Mouse (Mus musculus) frontal cortex, postnatal 10 days (tissue): Measurements from ENCODE around the gene Erich3.

Experiments
- DNase-seq, 2 experiments: peaks; one replicate each; pipeline ENCODE4 v3.0.0; 2022; ENCODE audit warnings: low spot score in 2 of 2, mixed read lengths in 1 of 2

Gene Erich3

GRCm38 (mm10) chr3:154673326-154673725 is 9.7 kb downstream of the Erich3 start:
- DNase-seq, result no peak

DNA sequence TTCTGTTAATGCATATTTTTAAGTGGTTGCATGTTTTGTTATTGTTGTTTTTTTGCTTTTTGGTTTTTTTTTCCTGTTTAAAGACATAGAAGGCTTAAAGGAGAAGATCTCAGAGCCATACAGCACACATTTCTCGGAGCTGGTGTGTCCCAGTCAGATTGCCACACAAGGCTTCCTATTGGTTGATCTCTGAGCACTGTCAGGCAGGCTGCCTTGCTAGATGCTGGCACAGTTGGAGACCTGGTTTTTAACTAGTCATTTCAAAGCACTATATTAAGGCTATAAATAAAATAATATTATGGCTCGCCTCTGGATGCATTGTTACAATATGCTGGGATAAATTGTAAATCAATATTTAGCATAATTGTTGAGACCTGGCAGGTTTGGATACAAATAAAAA is 18.9 kb downstream of the Erich3 start:
- no peak for DNase-seq

DNA sequence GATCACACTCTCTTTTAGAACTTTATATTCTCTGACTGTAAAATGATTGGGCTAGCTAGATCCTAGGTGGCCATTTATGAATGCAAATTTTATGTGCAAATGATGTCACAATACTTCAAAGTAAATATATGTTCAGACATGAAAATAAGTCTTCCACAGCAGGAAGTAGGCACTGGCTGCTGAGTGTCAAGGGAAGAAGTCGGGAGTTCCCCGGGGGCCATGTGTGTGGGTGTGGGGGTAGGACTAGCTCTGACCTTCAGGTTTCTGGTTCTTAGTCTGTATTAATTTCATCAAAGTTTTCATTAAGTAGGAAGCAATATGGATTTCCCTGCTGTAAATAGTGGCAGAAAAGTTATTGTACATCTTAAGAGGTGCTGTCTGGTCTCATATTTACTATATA is 20.0 kb downstream of the Erich3 start:
- DNase-seq, result no peak

DNA sequence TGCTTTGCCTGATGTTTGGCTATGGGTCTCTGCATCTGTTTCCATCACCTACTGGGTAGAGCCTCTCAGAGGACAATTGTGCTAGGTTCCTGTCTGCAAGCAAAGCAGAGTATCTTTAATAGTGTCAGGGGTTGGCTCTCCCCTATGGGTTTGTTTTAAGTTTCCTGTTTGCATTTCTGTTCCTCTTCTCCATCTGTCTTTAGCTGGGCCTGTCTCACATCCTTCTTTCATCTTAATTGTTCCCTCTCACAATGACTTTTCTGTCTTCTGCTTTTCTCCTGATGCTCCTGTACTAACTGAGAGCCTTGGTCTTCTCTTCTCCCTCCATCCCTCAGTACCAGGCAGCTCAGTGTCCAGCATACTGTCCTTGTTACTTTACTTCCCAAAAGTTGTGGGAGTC is 26.6 kb downstream of the Erich3 start:
- DNase-seq, result no peak

DNA sequence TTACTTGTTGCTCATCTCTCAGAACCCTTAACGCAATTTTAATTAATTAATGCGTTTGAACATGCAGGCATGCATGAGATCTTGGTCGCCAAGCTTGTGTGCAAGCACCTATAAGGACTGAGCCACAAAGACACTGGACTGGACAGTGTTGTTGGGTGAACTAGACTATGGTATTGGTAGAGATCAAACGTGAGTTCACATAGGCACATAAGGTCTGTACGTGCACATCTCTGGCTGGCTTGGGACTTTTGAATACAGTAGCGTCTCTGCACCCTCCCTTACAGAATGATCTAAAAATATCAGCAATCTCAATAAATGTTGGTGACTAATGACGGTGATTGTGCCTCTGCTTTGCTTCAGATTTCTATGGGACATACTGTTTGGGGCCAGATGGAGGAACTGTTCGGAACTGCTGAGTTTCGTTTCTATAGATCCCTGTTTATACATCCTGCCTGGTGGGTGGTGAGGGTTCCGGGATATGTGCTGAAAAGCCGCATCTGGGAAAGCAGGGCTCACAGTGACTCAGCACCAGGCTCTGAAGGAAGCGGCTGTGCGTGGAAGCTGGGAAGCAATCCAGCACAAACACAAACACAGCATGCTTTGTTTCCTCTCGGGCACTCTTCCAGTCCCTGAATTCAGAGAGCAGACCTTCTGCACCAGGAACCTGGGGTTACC is 28.4 kb downstream of the Erich3 start:
- peak; percentile 78 to 84 for DNase-seq

DNA sequence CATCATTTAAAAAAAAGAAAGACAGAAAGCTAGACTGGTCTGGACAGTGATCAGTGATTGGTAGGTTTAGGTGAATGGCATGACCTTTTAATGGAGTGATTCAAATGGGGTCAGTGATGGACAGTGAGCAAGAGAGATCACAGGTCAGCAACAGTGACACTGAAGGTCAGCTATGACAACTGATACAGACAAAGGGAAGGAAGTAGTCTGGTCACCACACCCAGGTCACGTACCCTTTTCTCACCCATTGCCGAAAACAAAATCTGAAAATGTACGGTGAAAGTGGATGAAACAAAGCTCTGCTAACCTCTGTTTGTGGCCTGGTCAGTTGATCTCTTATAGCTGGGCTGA is 28.9 kb downstream of the Erich3 start:
- no peak for DNase-seq

GRCm38 (mm10) chr3:154693902-154694301 is 30.2 kb downstream of the Erich3 start:
- no peak for DNase-seq

- no peak for DNase-seq
Measured at GRCm38 (mm10) chr3:154696611-154697010, 33.0 kb downstream of the Erich3 start.

GRCm38 (mm10) chr3:154698907-154699306 is 35.2 kb downstream of the Erich3 start:
- DNase-seq, result no peak

DNA sequence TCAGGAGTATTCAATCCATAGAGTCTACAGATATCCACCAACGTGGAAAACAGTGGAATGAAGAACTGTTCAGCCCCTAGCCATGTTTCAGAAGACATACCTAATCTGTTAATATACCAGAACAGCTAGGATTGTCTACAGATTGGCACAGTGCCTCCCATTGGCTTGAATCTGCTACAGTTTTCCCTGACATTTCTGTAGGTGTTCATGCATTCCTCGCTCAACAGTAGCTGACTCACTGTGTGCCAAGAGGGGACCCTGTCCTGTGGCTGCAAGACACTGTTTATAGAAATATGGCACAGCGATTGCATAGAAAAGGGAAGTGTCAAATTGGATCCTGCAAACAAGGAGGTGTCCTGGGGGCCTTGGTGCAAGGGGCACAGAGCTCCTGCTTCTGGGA is 36.6 kb downstream of the Erich3 start:
- DNase-seq, result no peak

GRCm38 (mm10) chr3:154700735-154701134 is 37.1 kb downstream of the Erich3 start:
- DNase-seq, result no peak

DNA sequence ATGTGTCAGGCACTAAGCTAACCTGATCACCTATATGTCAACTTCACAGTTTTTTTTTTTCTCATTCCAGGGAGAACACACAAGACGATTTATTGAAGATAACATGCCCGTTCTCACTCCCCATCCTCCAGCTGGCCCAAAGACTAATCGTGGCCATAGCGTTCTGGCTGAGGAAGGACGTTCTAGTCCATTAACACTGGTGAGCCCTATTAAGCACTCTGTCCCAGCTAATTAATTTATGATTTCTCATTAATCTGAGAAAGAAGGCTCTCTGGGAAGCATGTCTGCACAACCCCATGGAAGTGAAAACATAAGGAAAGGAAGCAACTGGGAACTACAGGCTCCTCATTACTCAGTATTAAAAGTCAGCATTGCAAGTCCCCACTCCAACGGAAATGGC is 41.1 kb downstream of the Erich3 start:
- DNase-seq, result no peak

- no peak for DNase-seq
Measured at GRCm38 (mm10) chr3:154708150-154708549, 44.5 kb downstream of the Erich3 start.

- DNase-seq, result no peak
Measured at GRCm38 (mm10) chr3:154723198-154723597, 59.5 kb downstream of the Erich3 start.

GRCm38 (mm10) chr3:154731431-154731830 is 67.8 kb downstream of the Erich3 start:
- DNase-seq, result no peak

DNA sequence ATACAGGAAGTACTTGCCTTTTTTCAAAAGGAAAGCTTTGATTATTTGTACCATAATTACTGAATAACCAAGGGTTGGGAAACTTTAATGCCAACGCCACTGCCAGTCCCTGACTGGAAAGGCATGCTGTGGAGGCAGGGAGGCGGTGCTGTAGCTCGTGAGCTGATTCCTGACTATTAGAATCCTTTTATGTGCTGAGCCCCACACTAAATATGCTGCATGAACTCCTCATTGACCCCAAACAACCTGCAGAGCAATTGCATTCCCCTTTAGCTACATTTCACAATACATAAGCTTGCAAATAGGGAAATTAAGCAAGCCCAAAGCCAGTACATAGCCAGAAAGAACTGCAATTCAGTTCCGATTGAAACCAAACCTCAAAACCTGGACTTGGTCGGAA is 77.8 kb downstream of the Erich3 start:
- DNase-seq, result no peak

DNA sequence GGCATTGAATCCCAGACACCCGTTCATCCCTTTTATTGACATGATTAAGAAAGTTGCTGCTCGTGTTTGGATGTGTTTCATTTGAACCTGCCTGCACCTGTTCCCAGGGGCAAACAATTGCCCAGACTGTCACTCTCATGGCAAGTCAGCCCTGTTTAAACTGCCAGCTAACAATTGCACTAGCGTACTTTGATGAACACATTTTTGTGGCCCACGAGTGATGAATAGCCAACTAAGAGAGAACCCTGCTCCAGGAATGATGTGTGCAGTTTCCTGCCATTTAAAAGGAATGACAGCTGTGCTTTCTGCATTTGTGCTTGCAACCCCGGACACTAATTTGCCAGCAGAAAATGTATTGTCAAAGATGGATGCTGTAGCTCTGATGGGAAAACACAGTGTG is 79.3 kb downstream of the Erich3 start:
- no peak for DNase-seq

- DNase-seq, result no peak
Measured at GRCm38 (mm10) chr3:154744317-154744716, 80.7 kb downstream of the Erich3 start.

DNA sequence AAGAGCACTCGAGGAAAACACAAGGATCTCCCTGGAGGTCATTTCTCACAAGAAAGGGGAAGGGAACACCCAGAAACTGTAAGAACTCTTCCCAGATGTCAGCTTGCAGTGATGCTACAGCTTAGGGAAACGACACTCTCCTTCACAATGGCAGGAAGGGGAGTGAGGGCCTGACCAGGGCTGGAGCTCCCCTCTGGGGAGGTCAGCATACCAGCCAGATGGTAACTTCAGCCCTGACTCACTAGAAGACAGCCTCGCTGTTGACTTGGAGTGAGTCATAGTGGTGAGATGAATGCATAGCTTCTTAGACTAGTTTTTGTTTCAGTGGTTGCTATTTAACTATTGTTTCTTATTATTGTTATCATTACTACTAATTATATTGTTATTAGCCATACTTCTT is 90.8 kb downstream of the Erich3 start:
- DNase-seq, result no peak

GRCm38 (mm10) chr3:154755225-154755624 is 91.6 kb downstream of the Erich3 start:
- no peak for DNase-seq

DNA sequence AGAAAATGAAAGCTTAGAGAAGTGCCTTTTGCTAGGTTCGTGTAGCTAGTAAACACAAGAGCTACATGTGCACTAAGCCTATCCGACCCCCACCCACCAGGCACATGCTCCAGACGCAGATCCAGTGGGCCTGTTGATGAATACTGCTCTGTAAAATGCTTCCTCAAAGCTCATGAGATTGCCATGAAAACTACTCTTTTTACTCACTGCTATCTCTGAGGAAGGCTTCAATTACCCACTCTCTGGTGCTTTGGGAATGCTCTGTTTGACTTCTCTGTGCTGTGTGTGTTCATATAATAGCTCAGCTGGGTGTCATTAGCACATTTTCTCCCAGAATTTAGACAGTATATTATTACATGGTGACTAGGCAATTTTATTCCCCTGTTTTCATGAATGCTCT is 94.4 kb downstream of the Erich3 start:
- DNase-seq, result no peak

DNA sequence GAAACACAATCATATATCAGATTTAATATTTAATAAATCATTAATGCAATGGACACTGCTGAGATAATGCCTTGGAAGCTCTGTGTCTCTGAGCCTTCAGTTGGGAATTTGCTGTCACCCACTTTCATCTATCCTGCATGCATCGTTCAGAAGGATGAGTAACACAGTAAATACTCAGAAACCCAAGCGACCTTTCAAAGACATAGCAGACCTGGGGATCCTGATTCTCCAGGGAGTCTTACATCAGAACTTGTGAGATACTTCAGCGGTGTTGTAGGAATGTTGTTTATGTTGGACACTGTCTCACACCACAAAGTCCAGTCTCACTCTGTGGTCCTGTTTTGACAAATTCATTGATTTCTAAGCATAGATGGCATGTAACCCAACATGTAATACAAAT is 97.4 kb downstream of the Erich3 start:
- DNase-seq, result no peak

DNA sequence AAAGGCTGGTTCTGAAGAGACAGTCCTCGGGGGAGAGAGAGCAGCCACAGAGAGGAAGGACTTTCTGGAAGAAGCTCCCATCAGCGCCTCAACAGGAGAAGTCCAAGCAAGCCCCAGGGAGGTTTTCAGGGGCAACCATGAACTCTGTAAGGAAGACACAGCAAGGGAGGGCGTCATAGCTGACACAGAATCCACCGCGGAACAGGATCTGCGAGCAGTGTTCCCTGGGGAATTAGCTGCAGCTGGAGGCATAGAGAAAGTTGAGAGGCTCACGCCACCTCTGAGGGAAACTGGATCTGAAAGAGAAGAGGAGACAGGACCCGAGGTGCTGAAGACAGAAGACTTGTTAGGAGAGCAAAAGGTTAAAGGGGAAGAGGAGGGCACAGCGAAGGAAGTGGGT is 99.7 kb downstream of the Erich3 start:
- DNase-seq, result no peak

GRCm38 (mm10) chr3:154764115-154764514 is 100.5 kb downstream of the Erich3 start:
- DNase-seq, result no peak
